Mouse (Mus musculus) yolk sac, embryonic 10.5 days (tissue): ENCODE measurements around the gene Smdt1.
A peak's percentile ranks its signal among the peaks of the same experiment; 100 is the strongest.
"Not testable (repeated sequence)": the region's sequence is repeated elsewhere in the genome, so short reads cannot be mapped to it uniquely, and the experiment has no call there.

Experiments used
- DNase-seq: peaks from one replicate; pipeline ENCODE4 v3.0.0-alpha.2; 2017; ENCODE audit warnings: low spot score

The Smdt1 gene

GRCm38 (mm10) chr15:82343368-82344287, 4.9 kb downstream of the Smdt1 start:
- peak; percentile 66 for DNase-seq

- peak; percentile 28 for DNase-seq
Observed at GRCm38 (mm10) chr15:82344971-82345370, 6.2 kb downstream of the Smdt1 start.

GRCm38 (mm10) chr15:82345820-82346470, 7.2 kb downstream of the Smdt1 start:
- DNase-seq, result peak; percentile 99

GRCm38 (mm10) chr15:82346580-82347302, 8.0 kb downstream of the Smdt1 start:
- no peak for DNase-seq

- no peak for DNase-seq
Observed at GRCm38 (mm10) chr15:82347303-82347676, 8.5 kb downstream of the Smdt1 start.

- no peak for DNase-seq
Observed at GRCm38 (mm10) chr15:82347852-82348251, 9.1 kb downstream of the Smdt1 start.

GRCm38 (mm10) chr15:82348258-82348998, 9.7 kb downstream of the Smdt1 start:
- DNase-seq, result no peak

- DNase-seq, result no peak
Observed at GRCm38 (mm10) chr15:82348999-82349341, 10.2 kb downstream of the Smdt1 start.

GRCm38 (mm10) chr15:82350349-82350748, 11.6 kb downstream of the Smdt1 start:
- no peak for DNase-seq

GRCm38 (mm10) chr15:82351480-82351879, 12.7 kb downstream of the Smdt1 start:
- DNase-seq, result no peak

- no peak for DNase-seq
Observed at GRCm38 (mm10) chr15:82353078-82353744, 14.5 kb downstream of the Smdt1 start.

GRCm38 (mm10) chr15:82353745-82354113, 15.0 kb downstream of the Smdt1 start:
- DNase-seq, result no peak

- peak; percentile 97 for DNase-seq
Observed at GRCm38 (mm10) chr15:82354126-82354945, 15.6 kb downstream of the Smdt1 start, which contains the start of gene Ndufa6. Ndufa6 (minus strand) TSS chr15:82354322.

GRCm38 (mm10) chr15:82358431-82359260, 19.9 kb downstream of the Smdt1 start:
- DNase-seq, result no peak

GRCm38 (mm10) chr15:82361459-82362018, 22.8 kb downstream of the Smdt1 start:
- DNase-seq, result no peak

- DNase-seq, result no peak
Observed at GRCm38 (mm10) chr15:82362234-82362633, 23.5 kb downstream of the Smdt1 start.

GRCm38 (mm10) chr15:82363801-82364200, 25.0 kb downstream of the Smdt1 start:
- DNase-seq, result not testable (repeated sequence)

- not testable (repeated sequence) for DNase-seq
Observed at GRCm38 (mm10) chr15:82364561-82364960, 25.8 kb downstream of the Smdt1 start.

- DNase-seq, result no peak
Observed at GRCm38 (mm10) chr15:82368146-82368545, 29.4 kb downstream of the Smdt1 start.
